Mouse (Mus musculus) G1E (cell line): ENCODE results near the gene 1700001C02Rik.

Source experiments
- CTCF ChIP-seq: IDR thresholded peaks from 2 replicates; pipeline ENCODE4 v1.5.1; 2012; ENCODE audit warnings: low read depth, low read length, inconsistent platforms, mixed read lengths
- GATA1 ChIP-seq: IDR thresholded peaks from 2 replicates; pipeline ENCODE4 v1.6.1; 2012; ENCODE audit warnings: borderline replicate concordance, low read length, inconsistent platforms, mixed read lengths

GRCm38 (mm10) chr5:30427406-30427805 lies 38.4 kb upstream of the 1700001C02Rik start:
- TF ChIP-seq CTCF (no peak), GATA1 (no peak)
